Mouse (Mus musculus) heart, embryonic 11.5 days (tissue): ENCODE measurements around the gene Dnajc14. TPM values are rescaled to one million over a fixed set of nuclear protein-coding genes. Genes with fewer than 3 reads are reported as not detected.

Experiments used
- ATAC-seq: fragments of 200-750 bp; cut with Nextera tagmentation; replicated peaks from 2 replicates; pipeline ENCODE4 v1.8.0; 2017; ENCODE audit warnings: moderate library complexity; ENCODE audit not compliant: insufficient number of reproducible peaks, low FRiP score, low TSS enrichment
- H3K27ac ChIP-seq: fragments of 300-500 bp; sonication (generic); 2 replicates; pipeline ENCODE4 v1.5.1; 2014; ENCODE audit warnings: mild to moderate bottlenecking, low read depth, low read length
- H3K27me3 ChIP-seq: fragments of 300-500 bp; sonication (generic); 2 replicates; pipeline ENCODE4 v1.6.1; 2014; ENCODE audit warnings: mild to moderate bottlenecking, low read length, mixed read lengths; ENCODE audit not compliant: control insufficient read depth, insufficient read depth
- H3K36me3 ChIP-seq: fragments of 300-500 bp; sonication (generic); 2 replicates; pipeline ENCODE4 v1.6.1; 2014; ENCODE audit warnings: mild to moderate bottlenecking, low read length, moderate library complexity, mixed read lengths; ENCODE audit not compliant: control insufficient read depth, insufficient read depth
- H3K4me1 ChIP-seq: fragments of 300-500 bp; sonication (generic); 2 replicates; pipeline ENCODE4 v1.6.1; 2014; ENCODE audit warnings: low read length; ENCODE audit not compliant: control insufficient read depth, insufficient read depth
- H3K4me2 ChIP-seq: fragments of 300-500 bp; sonication (generic); 2 replicates; pipeline ENCODE4 v1.6.1; 2014; ENCODE audit warnings: mild to moderate bottlenecking, moderate library complexity
- H3K4me3 ChIP-seq: fragments of 300-500 bp; sonication (generic); 2 replicates; pipeline ENCODE4 v1.5.1; 2014; ENCODE audit warnings: low read depth, low read length
- H3K9ac ChIP-seq: fragments of 300-500 bp; sonication (generic); 2 replicates; pipeline ENCODE4 v1.6.1; 2014; ENCODE audit warnings: mild to moderate bottlenecking, low read depth, low read length, moderate library complexity
- H3K9me3 ChIP-seq: fragments of 300-500 bp; sonication (generic); replicated peaks from 2 replicates; pipeline ENCODE4 v1.6.1; 2016; ENCODE audit warnings: low read length; ENCODE audit not compliant: control insufficient read depth
- WGBS: fragments of 180-500 bp; shearing (Covaris S2); extraction: QIAGEN DNeasy Blood & Tissue Kit; methylation state at CpG from one replicate; pipeline ENCODE4 v1.1.7; 2014; ENCODE audit not compliant: insufficient replicate concordance; 5-methylcytosine and 5-hydroxymethylcytosine counted together
- polyA plus RNA-seq: library from polyadenylated mRNA; unstranded; fragments of >200 nt; fragmentation: Nextera tagmentation; extraction: Ambion mirVana; gene quantifications from 2 replicates; pipeline ENCODE4 v1.2.1, GENCODE M21; 2014

The Dnajc14 gene
- polyA plus RNA-seq, 1 experiment from 2014 or later: 28.7 TPM

DNA sequence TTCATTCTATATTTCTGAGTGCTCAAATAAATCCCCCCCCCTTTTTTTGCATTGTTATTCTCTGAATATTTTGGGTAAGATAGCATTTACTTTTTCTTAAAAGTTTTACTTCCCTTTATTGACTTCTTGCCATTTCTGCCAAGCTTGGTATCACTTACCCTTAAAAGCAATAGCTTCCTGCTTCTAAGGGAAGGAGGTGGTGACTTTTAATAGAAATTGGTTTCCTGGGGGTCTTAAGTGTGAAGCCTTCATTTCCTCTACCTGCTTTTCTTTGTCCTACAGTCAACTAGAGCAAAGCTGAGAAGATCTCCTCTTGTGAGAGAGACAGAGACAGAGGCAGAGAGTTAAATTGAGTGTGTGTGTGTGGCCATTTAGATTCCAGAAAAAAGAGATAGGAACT lies 57.3 kb downstream of the Dnajc14 start:
- no peak overlapping the region for H3K27ac ChIP-seq
- H3K4me1 ChIP-seq: no peaks in the 10 kb centered on the region
- no peak overlapping the region for H3K4me2 ChIP-seq
- H3K9ac ChIP-seq: no peak overlapping the region
- H3K9me3 ChIP-seq: no peaks in the 10 kb centered on the region
- H3K4me3 ChIP-seq: no peak overlapping the region
- ATAC-seq: no peak
- H3K27me3 ChIP-seq: no peaks in the 10 kb centered on the region
- H3K36me3 ChIP-seq: peaks cover 4% of the 10 kb centered on the region; the same call in 1 of the 2 replicates

DNA sequence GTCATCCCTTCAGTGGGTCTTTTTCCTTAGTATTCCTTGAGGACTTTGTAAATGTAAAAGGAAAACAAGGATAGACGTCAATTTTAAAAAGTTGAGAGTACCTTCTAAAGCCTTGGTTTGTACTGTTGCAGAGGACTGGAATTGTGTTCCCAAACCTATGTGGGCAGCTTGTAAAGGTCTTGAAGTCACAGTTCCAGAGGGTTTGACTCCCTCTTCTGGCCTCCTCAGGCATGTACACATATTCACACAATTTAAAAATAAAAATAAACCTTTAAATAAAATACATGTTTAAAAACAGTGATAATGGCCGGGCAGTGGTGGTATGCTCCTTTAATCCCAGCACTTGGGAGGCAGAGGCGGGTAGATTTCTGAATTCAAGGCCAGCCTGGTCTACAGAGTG lies 62.2 kb downstream of the Dnajc14 start:
- no peaks in the 10 kb centered on the region for H3K27me3 ChIP-seq
- no peaks in the 10 kb centered on the region for H3K9me3 ChIP-seq
- ATAC-seq: no peak
- no peak overlapping the region for H3K4me2 ChIP-seq
- H3K4me3 ChIP-seq: no peak overlapping the region
- H3K27ac ChIP-seq: no peak overlapping the region
- no peak overlapping the region for H3K9ac ChIP-seq
- H3K4me1 ChIP-seq: no peaks in the 10 kb centered on the region
- 76% methylated on average over 3 of the region's 3 CpGs for WGBS
- peaks cover 7% of the 10 kb centered on the region for H3K36me3 ChIP-seq

DNA sequence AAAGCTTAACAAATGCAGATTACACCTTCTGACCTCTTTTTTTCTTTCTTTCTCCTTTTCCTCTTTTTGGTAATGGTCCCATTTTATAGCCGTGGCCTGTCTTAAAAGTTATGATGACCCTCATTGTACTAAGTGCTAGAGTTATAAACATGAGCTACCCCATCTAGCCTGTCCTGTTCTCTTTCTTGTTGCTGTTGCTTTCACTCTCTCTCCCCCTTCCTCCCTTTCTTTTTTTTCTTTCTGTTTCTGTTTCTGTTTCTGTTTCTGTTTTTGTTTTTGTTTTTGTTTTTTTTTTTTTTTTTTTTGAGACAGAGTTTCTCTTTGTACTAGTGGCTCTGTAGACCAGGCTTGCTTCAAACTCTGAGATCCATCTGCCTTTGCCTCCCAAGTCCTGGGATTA lies 62.7 kb downstream of the Dnajc14 start:
- Histone ChIP-seq H3K27ac (no peak overlapping the region), H3K36me3 (peaks cover 10% of the 10 kb centered on the region), H3K4me1 (no peaks in the 10 kb centered on the region), H3K4me2 (no peak overlapping the region), H3K9me3 (no peaks in the 10 kb centered on the region), H3K27me3 (no peaks in the 10 kb centered on the region), H3K4me3 (no peak overlapping the region), H3K9ac (no peak overlapping the region)
- 95% methylated on average over 1 of the region's 1 CpGs for WGBS
- ATAC-seq: no peak

Other genes with a start within 250 kb of the Dnajc14 start
- 162 and 163 TPM in 2 replicates for gene Pa2g4, start 238.1 kb upstream of the Dnajc14 start, polyA plus RNA-seq
- 5.8 and 9.1 TPM in 2 replicates for gene Erbb3, start 214.4 kb upstream of the Dnajc14 start, polyA plus RNA-seq
- gene Rps26, start 177.3 kb upstream of the Dnajc14 start, polyA plus RNA-seq: 551 and 604 TPM in 2 replicates
- gene Ikzf4, start 158.1 kb upstream of the Dnajc14 start, polyA plus RNA-seq: 1.9 and 2.3 TPM in 2 replicates
- 11.1 and 12.4 TPM in 2 replicates for gene Suox, start 130.0 kb upstream of the Dnajc14 start, polyA plus RNA-seq
- gene Rab5b, start 107.8 kb upstream of the Dnajc14 start, polyA plus RNA-seq: 51.3 and 64.5 TPM in 2 replicates
- 0.96 and 1.5 TPM in 2 replicates for gene Pmel, start 99.9 kb upstream of the Dnajc14 start, polyA plus RNA-seq
- 91.1 and 98.5 TPM in 2 replicates for gene Cdk2, start 99.0 kb upstream of the Dnajc14 start, polyA plus RNA-seq
- 5.6 and 5.9 TPM in 2 replicates for gene Dgka, start 59.2 kb upstream of the Dnajc14 start, polyA plus RNA-seq
- gene Pym1, start 56.2 kb upstream of the Dnajc14 start, polyA plus RNA-seq: 25.4 and 27.2 TPM in 2 replicates
- gene Mmp19, start 13.2 kb upstream of the Dnajc14 start, polyA plus RNA-seq: 0.49 and 0.57 TPM in 2 replicates
- gene Tmem198b, start 308 bp downstream of the Dnajc14 start, polyA plus RNA-seq: 15.0 and 18.2 TPM in 2 replicates
- gene Sarnp, start 13.3 kb downstream of the Dnajc14 start, polyA plus RNA-seq: 204 and 210 TPM in 2 replicates
- gene Ormdl2, start 17.6 kb downstream of the Dnajc14 start, polyA plus RNA-seq: 50.7 and 60.3 TPM in 2 replicates
- gene Gdf11, start 87.7 kb downstream of the Dnajc14 start, polyA plus RNA-seq: 4.1 and 4.5 TPM in 2 replicates
- 296 and 306 TPM in 2 replicates for gene Cd63, start 96.9 kb downstream of the Dnajc14 start, polyA plus RNA-seq
- gene Rdh5, start 118.8 kb downstream of the Dnajc14 start, polyA plus RNA-seq: 6.1 and 8.1 TPM in 2 replicates
- gene Bloc1s1, start 120.0 kb downstream of the Dnajc14 start, polyA plus RNA-seq: 195 and 206 TPM in 2 replicates
- gene Itga7, start 129.8 kb downstream of the Dnajc14 start, polyA plus RNA-seq: 0.43 and 0.79 TPM in 2 replicates
- not detected in 2 replicates for gene Mettl7b, start 156.9 kb downstream of the Dnajc14 start, polyA plus RNA-seq
- gene Olfr9, start 185.4 kb downstream of the Dnajc14 start, polyA plus RNA-seq: not detected in 2 replicates
- gene Olfr763, start 206.7 kb downstream of the Dnajc14 start, polyA plus RNA-seq: not detected in 2 replicates
- gene Olfr764-ps1, start 235.8 kb downstream of the Dnajc14 start, polyA plus RNA-seq: not detected in 2 replicates
- not detected in 2 replicates for gene Olfr765, start 245.9 kb downstream of the Dnajc14 start, polyA plus RNA-seq